Mouse (Mus musculus): ENCODE data around the gene Mgat1. TPM values are rescaled to one million over a fixed set of nuclear protein-coding genes. Genes with fewer than 3 reads are reported as not detected.

Gene Mgat1
- polyA plus RNA-seq, 1 experiment from 2014 or later: 81.9 TPM

- DNase-seq (ENCODE audit: low read depth, low spot score) (no peak), ATAC-seq (no peak)
- TF ChIP-seq CTCF (IDR thresholded peaks at IDR 0.05): no peak
- ChIA-PET CTCF (interaction anchor here (1.3 to 2.3 kb wide), 2 partner anchors 30 to 61 kb away, joined by 3 to 7 read pairs; no protein-coding TSS in a partner anchor), POLR2A (no interaction called here)
- H3K27me3 ChIP-seq: no peaks in the 10 kb centered on the region
- in situ Hi-C loops (cut with MboI; ENCODE audit: low pct_unique_long_range_greater_than_20kb): no loop called here
Observed at GRCm38 (mm10) chr11:49205080-49205590, 38.9 kb upstream of the Mgat1 start.

GRCm38 (mm10) chr11:49207495-49207894, 36.5 kb upstream of the Mgat1 start:
- no peak for ATAC-seq
- no peaks in the 10 kb centered on the region for H3K27me3 ChIP-seq
- ChIA-PET POLR2A (no interaction called here), CTCF (interaction anchor here (0.8 to 2.4 kb wide), 2 partner anchors 23 to 39 kb away, joined by 3 to 7 read pairs; no protein-coding TSS in a partner anchor)
- in situ Hi-C loops (cut with MboI; ENCODE audit: low pct_unique_long_range_greater_than_20kb): no loop called here
- no peak for DNase-seq (ENCODE audit: low read depth, low spot score)
- no peak for TF ChIP-seq CTCF (IDR thresholded peaks at IDR 0.05)

GRCm38 (mm10) chr11:49212577-49212976, 31.4 kb upstream of the Mgat1 start:
- in situ Hi-C loops (cut with MboI; ENCODE audit: low pct_unique_long_range_greater_than_20kb): no loop called here
- no peak for TF ChIP-seq CTCF (IDR thresholded peaks at IDR 0.05)
- POLR2A ChIA-PET: interaction anchor here (0.7 kb wide), 1 partner anchor 29 kb away, joined by 3 read pairs; no protein-coding TSS in a partner anchor
- CTCF ChIA-PET: interaction anchor here (0.9 to 1.7 kb wide), 2 partner anchors 20 to 29 kb away, joined by 3 to 4 read pairs; no protein-coding TSS in a partner anchor
- no peaks in the 10 kb centered on the region for H3K27me3 ChIP-seq
- DNase-seq (ENCODE audit: low read depth, low spot score) (no peak), ATAC-seq (no peak)

- in situ Hi-C loops (cut with MboI; ENCODE audit: low pct_unique_long_range_greater_than_20kb): no loop called here
- ChIA-PET POLR2A (interaction anchor here (0.6 kb wide), 1 partner anchor 32 kb away, joined by 4 read pairs; no protein-coding TSS in a partner anchor), CTCF (interaction anchor here (0.9 to 1.7 kb wide), 2 partner anchors 19 to 28 kb away, joined by 3 to 4 read pairs; no protein-coding TSS in a partner anchor)
- DNase-seq (ENCODE audit: low read depth, low spot score) (no peak), ATAC-seq (no peak)
- no peak for TF ChIP-seq CTCF (IDR thresholded peaks at IDR 0.05)
- H3K27me3 ChIP-seq: no peaks in the 10 kb centered on the region
Observed at GRCm38 (mm10) chr11:49213505-49213904, 30.5 kb upstream of the Mgat1 start.

- no peak for ATAC-seq
- no peak for TF ChIP-seq CTCF (IDR thresholded peaks at IDR 0.05)
- CTCF ChIA-PET: interaction anchor here (1.6 kb wide), 1 partner anchor 16 kb away, joined by 5 read pairs; no protein-coding TSS in a partner anchor
- no peaks in the 10 kb centered on the region for H3K27me3 ChIP-seq
- POLR2A ChIA-PET: interaction anchor here (0.9 kb wide), 1 partner anchor 15 kb away, joined by 4 read pairs; no protein-coding TSS in a partner anchor
- no peak for DNase-seq (ENCODE audit: low read depth, low spot score)
- in situ Hi-C loops (cut with MboI; ENCODE audit: low pct_unique_long_range_greater_than_20kb): no loop called here
Observed at GRCm38 (mm10) chr11:49219271-49219670, 24.7 kb upstream of the Mgat1 start.

GRCm38 (mm10) chr11:49224455-49224854, 19.5 kb upstream of the Mgat1 start:
- POLR2A ChIA-PET: no interaction called here
- ATAC-seq (no peak), DNase-seq (ENCODE audit: low read depth, low spot score) (no peak)
- in situ Hi-C loops (cut with MboI; ENCODE audit: low pct_unique_long_range_greater_than_20kb): no loop called here
- no peak for TF ChIP-seq CTCF (IDR thresholded peaks at IDR 0.05)
- CTCF ChIA-PET: no interaction called here
- H3K27me3 ChIP-seq: no peaks in the 10 kb centered on the region

- ChIA-PET POLR2A (no interaction called here), CTCF (interaction anchor here (1.0 to 1.3 kb wide), 2 partner anchors 19 to 35 kb away, joined by 3 to 4 read pairs; no protein-coding TSS in a partner anchor)
- TF ChIP-seq CTCF (IDR thresholded peaks at IDR 0.05): no peak
- H3K27me3 ChIP-seq: no peaks in the 10 kb centered on the region
- no peak for DNase-seq (ENCODE audit: low read depth, low spot score)
- ATAC-seq: no peak
- in situ Hi-C loops (cut with MboI; ENCODE audit: low pct_unique_long_range_greater_than_20kb): no loop called here
Observed at GRCm38 (mm10) chr11:49232781-49233180, 11.2 kb upstream of the Mgat1 start.

- H3K27me3 ChIP-seq: no peaks in the 10 kb centered on the region
- no peak for TF ChIP-seq CTCF (IDR thresholded peaks at IDR 0.05)
- CTCF ChIA-PET: interaction anchor here (0.7 to 1.8 kb wide), 5 partner anchors 10 to 36 kb away, joined by 3 to 5 read pairs (median 3); no protein-coding TSS in a partner anchor
- POLR2A ChIA-PET: interaction anchor here (1.0 kb wide), 1 partner anchor 33 kb away, joined by 4 read pairs; the partner anchor contains the start of gene Zfp62
- no peak for ATAC-seq
- in situ Hi-C loops (cut with MboI; ENCODE audit: low pct_unique_long_range_greater_than_20kb): no loop called here
- no peak for DNase-seq (ENCODE audit: low read depth, low spot score)
Observed at GRCm38 (mm10) chr11:49235459-49236207, 8.4 kb upstream of the Mgat1 start.

- H3K27me3 ChIP-seq: no peaks in the 10 kb centered on the region
- in situ Hi-C loops (cut with MboI; ENCODE audit: low pct_unique_long_range_greater_than_20kb): no loop called here
- no peak for DNase-seq (ENCODE audit: low read depth, low spot score)
- ChIA-PET POLR2A (no interaction called here), CTCF (no interaction called here)
- TF ChIP-seq CTCF (IDR thresholded peaks at IDR 0.05): no peak
- no peak for ATAC-seq
Observed at GRCm38 (mm10) chr11:49236891-49237290, 7.1 kb upstream of the Mgat1 start.

GRCm38 (mm10) chr11:49237532-49237931, 6.5 kb upstream of the Mgat1 start:
- POLR2A ChIA-PET: no interaction called here
- no peaks in the 10 kb centered on the region for H3K27me3 ChIP-seq
- DNase-seq (ENCODE audit: low read depth, low spot score): no peak
- CTCF ChIA-PET: no interaction called here
- ATAC-seq: no peak
- in situ Hi-C loops (cut with MboI; ENCODE audit: low pct_unique_long_range_greater_than_20kb): no loop called here
- TF ChIP-seq CTCF (IDR thresholded peaks at IDR 0.05): no peak

- ChIA-PET CTCF (no interaction called here), POLR2A (no interaction called here)
- ATAC-seq: no peak
- TF ChIP-seq CTCF (IDR thresholded peaks at IDR 0.05): no peak
- no peaks in the 10 kb centered on the region for H3K27me3 ChIP-seq
- in situ Hi-C loops (cut with MboI; ENCODE audit: low pct_unique_long_range_greater_than_20kb): no loop called here
- no peak for DNase-seq (ENCODE audit: low read depth, low spot score)
Observed at GRCm38 (mm10) chr11:49240310-49240709, 3.7 kb upstream of the Mgat1 start.

Data from Patski (cell line).